Comparison of ENCODE assay signal across 24 mouse cellular contexts in genomic region chr6:121325298-121325697, GRCm38 (mm10). TPM values are rescaled to one million over a fixed set of nuclear protein-coding genes. Genes with fewer than 3 reads are reported as not detected.
"Had no signal": no experiment of that assay in that cellular context is flagged by ENCODE, and none has a peak within 500 bp of the region (broad histone marks: within the 10 kb centered on the region; RNA-seq: fewer than 3 reads in every experiment).

No protein-coding gene starts in this region.

- H3K9ac ChIP-seq: heart, embryonic 12.5 days; hindbrain, embryonic 12.5 days; hindbrain, embryonic 14.5 days; intestine, embryonic 15.5 days; limb, embryonic 13.5 days; limb, embryonic 15.5 days; liver, embryonic 12.5 days; liver, embryonic 14.5 days had no signal

- H3K4me1 ChIP-seq: intestine, embryonic 15.5 days had no signal

- DNase-seq: gastrocnemius, postnatal 36 days; heart, postnatal 4 days; kidney, adult 18-20 months; kidney, adult 8-10 months; kidney, postnatal 25 days had no signal

- H3K4me2 ChIP-seq: heart, embryonic 12.5 days; hindbrain, embryonic 12.5 days; hindbrain, embryonic 14.5 days; intestine, embryonic 15.5 days; limb, embryonic 13.5 days; limb, embryonic 15.5 days; liver, embryonic 12.5 days had no signal

- H3K4me3 ChIP-seq: heart, embryonic 10.5 days; heart, embryonic 12.5 days; hindbrain, embryonic 10.5 days; hindbrain, embryonic 12.5 days; intestine, embryonic 15.5 days; layer of hippocampus, adult 2 months; left cerebral cortex, adult 2 months; limb, embryonic 13.5 days; limb, embryonic 15.5 days; liver, embryonic 12.5 days had no signal

- H3K27me3 ChIP-seq: intestine, embryonic 15.5 days; limb, embryonic 13.5 days; limb, embryonic 15.5 days; liver, embryonic 12.5 days had no signal

- H3K9me3 ChIP-seq: heart, embryonic 10.5 days; heart, embryonic 12.5 days; hindbrain, embryonic 10.5 days; hindbrain, embryonic 12.5 days; intestine, embryonic 15.5 days; limb, embryonic 13.5 days; limb, embryonic 15.5 days; liver, embryonic 12.5 days had no signal

- H3K27ac ChIP-seq: heart, embryonic 10.5 days; hindbrain, embryonic 12.5 days; hindbrain, embryonic 14.5 days; intestine, embryonic 15.5 days; layer of hippocampus, adult 2 months; left cerebral cortex, adult 2 months; limb, embryonic 13.5 days; limb, embryonic 15.5 days; liver, embryonic 12.5 days; liver, embryonic 14.5 days had no signal

- ATAC-seq: hindbrain, embryonic 16.5 days; inflammation-experienced regulatory T-cells, adult 6 months; intestine, embryonic 15.5 days; intestine, postnatal 0 days; liver, embryonic 12.5 days had no signal

- H3K36me3 ChIP-seq: heart, embryonic 10.5 days; heart, embryonic 12.5 days; hindbrain, embryonic 10.5 days; hindbrain, embryonic 12.5 days; intestine, embryonic 15.5 days; limb, embryonic 13.5 days; limb, embryonic 15.5 days had no signal

RNA-seq across cellular contexts. Expression of gene Slc6a12, which starts 17.6 kb away (rescaled TPM):
- total RNA-seq: heart, adult 8-10 months; heart, postnatal 10 days had no signal
- polyA plus RNA-seq: heart, embryonic 12.5 days; heart, embryonic 14.5 days; heart, embryonic 16.5 days; hindbrain, embryonic 10.5 days; inflammation-experienced regulatory T-cells, adult 6 months; limb, embryonic 13.5 days had no signal
